Mouse (Mus musculus) olfactory bulb, adult 2 months (tissue): ENCODE results near the gene Mogs.

Experiments used
- CTCF ChIP-seq: fragments of 200-500 bp; IDR thresholded peaks from 2 replicates; pipeline ENCODE4 v1.5.1; 2012; ENCODE audit warnings: low read depth, mild to moderate bottlenecking, low read length, moderate library complexity; ENCODE audit not compliant: insufficient read depth
- POLR2A ChIP-seq: fragments of 200-500 bp; IDR thresholded peaks from 2 replicates; pipeline ENCODE4 v1.6.1; 2012; ENCODE audit warnings: mild to moderate bottlenecking, low read depth, low read length, moderate library complexity; ENCODE audit not compliant: insufficient read depth

- TF ChIP-seq CTCF: no peak
- TF ChIP-seq POLR2A: no peak
These were observed 45.2 kb upstream of the Mogs start, which contains the start of gene Tlx2 for GRCm38 (mm10) chr6:83070247-83070310.
